Mouse (Mus musculus) liver, postnatal 0 days (tissue): Measurements from ENCODE around the gene Gm45711. TPM values are rescaled to one million over a fixed set of nuclear protein-coding genes. Genes with fewer than 3 reads are reported as not detected.

Experiments used
- ATAC-seq: fragments of 200-750 bp; cut with Nextera tagmentation; 2 replicates; pipeline ENCODE4 v1.8.0; 2017; ENCODE audit warnings: mild to moderate bottlenecking, moderate library complexity
- DNase-seq: peaks from one replicate; pipeline ENCODE4 v3.0.0-alpha.2; 2016
- H3K27ac ChIP-seq: fragments of 300-500 bp; sonication (generic); 2 replicates; pipeline ENCODE4 v1.5.1; 2014; ENCODE audit warnings: antibody characterized with exemption, moderate library complexity, mild to moderate bottlenecking, low read depth
- H3K27me3 ChIP-seq: fragments of 300-500 bp; sonication (generic); 2 replicates; pipeline ENCODE4 v1.6.1; 2014; ENCODE audit warnings: low read length, control low read depth, mixed read lengths; ENCODE audit not compliant: insufficient read depth
- H3K36me3 ChIP-seq: fragments of 300-500 bp; sonication (generic); replicated peaks from 2 replicates; pipeline ENCODE4 v1.6.1; 2014; ENCODE audit warnings: mild to moderate bottlenecking, control low read depth, low read length, moderate library complexity, mixed read lengths; ENCODE audit not compliant: insufficient read depth
- H3K4me1 ChIP-seq: fragments of 300-500 bp; sonication (generic); 2 replicates; pipeline ENCODE4 v1.6.1; 2014; ENCODE audit warnings: antibody characterized with exemption, mild to moderate bottlenecking, control low read depth; ENCODE audit not compliant: insufficient read depth
- H3K4me2 ChIP-seq: fragments of 300-500 bp; sonication (generic); 2 replicates; pipeline ENCODE4 v1.6.1; 2014; ENCODE audit warnings: low read depth, mild to moderate bottlenecking, low read length, moderate library complexity, mixed read lengths
- H3K4me3 ChIP-seq: fragments of 300-500 bp; sonication (generic); 2 replicates; pipeline ENCODE4 v1.5.1; 2014; ENCODE audit warnings: low read depth, low read length
- H3K9ac ChIP-seq: fragments of 300-500 bp; sonication (generic); replicated peaks from 2 replicates; pipeline ENCODE4 v1.6.1; 2014; ENCODE audit warnings: mild to moderate bottlenecking, moderate library complexity
- H3K9me3 ChIP-seq: fragments of 300-500 bp; sonication (generic); 2 replicates; pipeline ENCODE4 v1.6.1; 2016; ENCODE audit warnings: mild to moderate bottlenecking, control low read depth, low read length, mixed read lengths
- CTCF ChIP-seq: sonication (generic); IDR thresholded peaks from 2 replicates; pipeline ENCODE4 v1.5.1; 2016; ENCODE audit warnings: antibody characterized with exemption, low read depth
- EP300 ChIP-seq: IDR thresholded peaks from 2 replicates; pipeline ENCODE4 v1.6.1; 2016; ENCODE audit warnings: antibody characterized with exemption, low read depth, mild to moderate bottlenecking
- WGBS: fragments of 180-500 bp; shearing (Covaris S2); extraction: QIAGEN DNeasy Blood & Tissue Kit; methylation state at CpG from one replicate; pipeline ENCODE4 v1.1.7; 2014; ENCODE audit not compliant: insufficient replicate concordance; 5-methylcytosine and 5-hydroxymethylcytosine counted together
- polyA plus RNA-seq: library from polyadenylated mRNA; unstranded; fragments of >200 nt; fragmentation: Nextera tagmentation; extraction: Ambion mirVana; gene quantifications from 2 replicates; pipeline ENCODE4 v1.2.1, GENCODE M21; 2015

Gm45711 gene
- polyA plus RNA-seq, 1 experiment from 2014 or later: not detected

DNA sequence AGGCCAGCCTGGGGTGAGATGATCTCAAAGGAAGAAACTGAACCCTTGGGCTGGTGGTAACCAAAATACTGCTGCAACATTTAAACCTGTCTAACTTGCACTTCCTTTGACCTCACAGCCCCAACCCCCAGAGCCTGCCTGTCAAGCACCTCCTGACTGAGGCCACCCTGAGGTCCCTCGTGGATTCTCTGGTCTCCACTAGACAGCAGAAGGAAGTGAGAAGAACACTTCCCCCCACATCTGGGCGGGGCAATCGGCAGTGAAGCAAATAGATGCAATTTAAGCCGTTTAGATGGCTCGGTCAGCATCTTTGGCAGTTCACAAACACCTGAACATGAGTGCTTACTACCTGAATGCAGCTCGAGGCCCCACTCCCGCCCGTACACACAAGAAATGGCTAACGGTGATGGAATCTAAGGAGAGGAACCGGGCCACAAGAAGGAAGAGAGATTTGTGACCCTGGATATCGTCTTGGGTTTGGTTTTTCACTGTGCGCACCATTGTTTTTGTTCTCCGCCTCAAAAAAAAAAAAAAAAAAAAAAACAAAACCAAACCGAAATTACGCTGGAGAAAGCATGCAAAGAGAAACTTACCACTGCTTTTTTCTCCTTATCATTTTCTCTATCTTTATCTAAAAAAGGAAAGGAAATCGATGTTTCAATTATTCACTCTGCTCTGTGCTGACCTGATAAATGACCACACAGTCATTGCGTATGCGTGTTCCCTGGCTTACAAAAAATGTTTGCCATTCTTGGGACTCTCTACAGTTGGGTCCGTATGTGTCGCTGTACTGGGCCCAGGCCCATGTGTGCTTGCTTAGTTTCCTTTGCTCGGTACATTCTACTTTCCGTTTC, 62.6 kb downstream of the Gm45711 start:
- WGBS: 35% methylated on average over 22 of the region's 22 CpGs
- ATAC-seq: peak; percentile 16; the same call in 1 of the 2 replicates
- Histone ChIP-seq H3K4me3 (peak overlapping the region; percentile 93), H3K36me3 (peaks cover 7% of the 10 kb centered on the region), H3K9ac (peak overlapping the region; percentile 91), H3K4me2 (peak overlapping the region; percentile 88), H3K27ac (peak overlapping the region; percentile 91), H3K27me3 (no peaks in the 10 kb centered on the region), H3K9me3 (no peaks in the 10 kb centered on the region), H3K4me1 (peaks cover 17% of the 10 kb centered on the region)
- DNase-seq: peak; percentile 78
- TF ChIP-seq CTCF (no peak), EP300 (no peak)

DNA sequence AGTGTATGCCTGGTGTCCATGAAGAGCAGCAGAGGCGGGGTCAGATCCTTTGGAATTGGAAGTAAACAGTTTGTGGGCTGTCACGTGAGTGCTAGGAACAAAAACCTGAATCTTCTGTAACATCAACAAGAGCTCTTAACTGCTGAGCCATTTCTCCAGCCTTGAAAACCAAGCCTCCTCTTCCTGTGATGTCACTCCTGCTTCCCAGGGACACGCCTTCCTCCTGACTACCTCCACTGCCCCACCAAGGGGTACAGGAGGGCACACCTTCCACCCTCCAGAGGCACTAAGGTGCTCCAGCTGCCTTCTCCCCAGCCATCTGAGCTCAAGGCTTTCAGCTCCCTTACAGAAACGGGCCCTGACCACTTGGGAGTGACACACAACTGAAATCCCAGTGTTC, 63.3 kb downstream of the Gm45711 start:
- 63% methylated on average over 4 of the region's 4 CpGs for WGBS
- H3K4me2 ChIP-seq: peak overlapping the region; percentile 88
- DNase-seq (no peak), ATAC-seq (no peak)
- H3K27me3 ChIP-seq: no peaks in the 10 kb centered on the region
- no peak overlapping the region for H3K9ac ChIP-seq
- H3K4me3 ChIP-seq: no peak overlapping the region
- no peak for TF ChIP-seq EP300
- no peak for TF ChIP-seq CTCF
- H3K9me3 ChIP-seq: no peaks in the 10 kb centered on the region
- peaks cover 17% of the 10 kb centered on the region for H3K4me1 ChIP-seq
- peaks cover 9% of the 10 kb centered on the region for H3K36me3 ChIP-seq
- H3K27ac ChIP-seq: peak overlapping the region; percentile 91

DNA sequence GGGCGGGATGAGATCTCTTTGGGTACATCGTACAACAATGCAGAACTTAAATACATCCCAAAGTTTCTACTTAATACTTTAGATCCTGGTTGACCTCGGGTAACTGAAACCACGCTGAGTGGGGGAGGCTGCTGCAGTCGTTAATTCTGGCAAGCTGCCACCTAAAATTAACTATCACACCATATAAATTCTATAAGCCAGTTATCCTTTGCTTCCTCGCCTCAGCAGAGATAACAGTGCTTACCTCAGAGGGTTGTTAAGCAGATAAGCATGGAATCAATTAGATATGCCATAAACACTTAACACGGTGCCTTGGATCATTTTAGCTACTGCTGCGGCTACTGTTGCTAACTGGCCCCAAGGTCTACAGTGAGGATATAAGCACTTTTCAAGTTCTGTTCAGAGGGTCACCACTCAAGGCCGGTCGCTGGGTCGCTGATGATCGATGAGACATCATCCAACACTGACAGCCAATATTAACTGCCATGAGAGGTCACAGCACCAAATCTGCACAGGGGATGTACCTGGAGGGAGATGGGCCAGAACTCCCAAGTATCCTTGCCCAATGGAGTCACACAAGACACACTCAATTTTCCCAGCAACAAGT, 67.7 kb downstream of the Gm45711 start:
- Histone ChIP-seq H3K4me1 (peaks cover 12% of the 10 kb centered on the region; the same call in 1 of the 2 replicates), H3K4me2 (no peak overlapping the region), H3K27ac (no peak overlapping the region), H3K27me3 (no peaks in the 10 kb centered on the region), H3K9me3 (no peaks in the 10 kb centered on the region), H3K9ac (no peak overlapping the region), H3K36me3 (peaks cover 44% of the 10 kb centered on the region), H3K4me3 (no peak overlapping the region)
- TF ChIP-seq CTCF (no peak), EP300 (no peak)
- DNase-seq (no peak), ATAC-seq (no peak)
- 64% methylated on average over 12 of the region's 12 CpGs for WGBS

DNA sequence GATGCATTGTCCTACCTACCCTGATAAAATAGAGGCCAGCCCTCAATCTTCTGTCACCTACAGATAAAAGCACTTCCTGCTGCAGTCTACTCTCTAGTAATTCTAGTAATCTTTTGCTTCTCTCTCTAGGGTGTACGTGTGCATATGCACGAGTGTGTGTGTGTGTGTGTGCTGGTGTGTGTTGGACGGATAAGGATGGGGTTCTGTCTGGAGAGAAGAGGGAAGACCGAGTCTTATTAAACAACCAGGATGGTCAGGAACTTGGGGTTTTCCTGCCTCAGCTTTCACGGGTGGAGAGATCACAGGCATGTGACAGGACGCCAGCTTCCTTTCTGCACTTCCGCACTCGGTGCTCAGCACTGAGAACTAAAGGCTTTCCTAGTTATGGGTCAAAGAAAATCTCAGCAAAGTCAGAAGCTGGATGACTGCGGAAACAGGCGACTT, 70.4 kb downstream of the Gm45711 start:
- H3K9ac ChIP-seq: no peak overlapping the region
- DNase-seq (no peak), ATAC-seq (peak; percentile 67)
- H3K36me3 ChIP-seq: peaks cover 60% of the 10 kb centered on the region
- WGBS: 39% methylated on average over 10 of the region's 10 CpGs
- peak overlapping the region; percentile 29 for H3K27ac ChIP-seq
- H3K4me1 ChIP-seq: peaks cover 7% of the 10 kb centered on the region; the same call in 1 of the 2 replicates
- H3K27me3 ChIP-seq: no peaks in the 10 kb centered on the region
- TF ChIP-seq CTCF: no peak
- peak; percentile 56; the same call in 1 of the 2 replicates for TF ChIP-seq EP300
- H3K9me3 ChIP-seq: no peaks in the 10 kb centered on the region
- no peak overlapping the region for H3K4me3 ChIP-seq
- H3K4me2 ChIP-seq: peak overlapping the region; percentile 32

DNA sequence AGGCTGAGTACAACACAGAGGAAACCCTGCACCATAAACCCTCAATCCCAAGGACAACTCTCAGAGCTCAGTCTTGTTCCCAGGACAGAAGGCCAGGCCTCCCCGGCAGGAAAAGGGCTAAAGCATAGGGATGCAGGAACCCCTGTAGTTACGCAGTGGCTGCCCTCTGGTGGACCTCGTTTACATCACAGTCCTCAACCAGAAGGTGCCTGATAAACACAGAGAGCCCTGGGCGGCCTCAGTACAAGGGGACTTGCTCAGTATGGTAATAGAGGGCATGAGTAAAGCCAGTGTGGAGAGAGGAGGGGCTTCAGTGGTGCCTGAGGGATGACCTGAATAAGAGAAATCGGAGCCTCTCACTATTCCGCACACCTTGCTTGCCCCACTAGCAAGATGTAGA, 75.3 kb downstream of the Gm45711 start:
- TF ChIP-seq EP300 (no peak), CTCF (peak; percentile 54)
- H3K36me3 ChIP-seq: peaks cover 62% of the 10 kb centered on the region

DNA sequence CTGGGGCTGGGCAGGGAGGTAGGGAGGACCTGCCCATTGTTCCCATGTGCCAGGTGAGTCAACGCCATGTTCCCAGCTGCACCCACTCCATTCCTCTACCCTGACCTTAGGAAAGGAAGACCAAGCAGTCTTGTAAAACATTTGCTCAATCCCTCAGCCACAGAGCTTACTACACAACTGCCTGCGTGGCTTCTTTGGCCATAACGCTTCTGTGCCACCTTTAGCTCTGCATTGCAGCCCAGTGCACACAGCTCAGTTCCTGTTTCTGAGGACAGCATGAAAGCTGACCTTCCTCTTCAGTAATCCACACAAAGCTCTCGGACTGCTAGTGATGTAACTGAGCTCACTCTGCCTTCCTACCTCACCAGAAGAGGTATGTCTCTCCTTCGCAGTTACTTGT, 77.0 kb downstream of the Gm45711 start:
- TF ChIP-seq CTCF (no peak), EP300 (no peak)
- DNase-seq (peak; percentile 52), ATAC-seq (peak; percentile 50)
- Histone ChIP-seq H3K9ac (no peak overlapping the region), H3K27me3 (no peaks in the 10 kb centered on the region), H3K36me3 (peaks cover 64% of the 10 kb centered on the region), H3K4me3 (no peak overlapping the region), H3K27ac (peak overlapping the region; percentile 65), H3K4me1 (peaks cover 2% of the 10 kb centered on the region; the same call in 1 of the 2 replicates), H3K4me2 (no peak overlapping the region), H3K9me3 (no peaks in the 10 kb centered on the region)
- WGBS: 67% methylated on average over 5 of the region's 5 CpGs

More for the DNA sequence above, 75.3 kb downstream of the Gm45711 start:
- DNase-seq: no peak
- no peak for ATAC-seq
- WGBS: 67% methylated on average over 6 of the region's 6 CpGs
- Histone ChIP-seq H3K4me3 (no peak overlapping the region), H3K4me1 (peaks cover 4% of the 10 kb centered on the region), H3K27ac (no peak overlapping the region), H3K27me3 (no peaks in the 10 kb centered on the region), H3K4me2 (no peak overlapping the region), H3K9me3 (no peaks in the 10 kb centered on the region), H3K9ac (no peak overlapping the region)
